Mouse (Mus musculus) CH12.LX (cell line): ENCODE results near the gene Gm20388.

Experiments used
- CHD1 ChIP-seq: IDR thresholded peaks from 2 replicates; pipeline ENCODE4 v1.6.1; 2012; ENCODE audit warnings: low read depth, low read length, improper control_type of control experiment, inconsistent platforms
- CTCF ChIP-seq, 2 experiments: IDR thresholded peaks in 1 of 2; conservative IDR thresholded peaks in 1 of 2; 2 replicates each; pipeline ENCODE4 v1.5.1; 2011 to 2012; ENCODE audit warnings: low read depth in 2 of 2, low read length in 2 of 2, improper control_type of control experiment in 1 of 2, inconsistent platforms in 1 of 2, mild to moderate bottlenecking in 1 of 2, moderate library complexity in 1 of 2
- EP300 ChIP-seq: IDR thresholded peaks from 2 replicates; pipeline ENCODE4 v1.6.1; 2011; ENCODE audit warnings: low read length, improper control_type of control experiment
- MAX ChIP-seq: IDR thresholded peaks from 2 replicates; pipeline ENCODE4 v1.6.1; 2011; ENCODE audit warnings: low read length, improper control_type of control experiment
- MAZ ChIP-seq: IDR thresholded peaks from 2 replicates; pipeline ENCODE4 v1.6.1; 2012; ENCODE audit warnings: low read depth, mild to moderate bottlenecking, inconsistent platforms, low read length, improper control_type of control experiment, moderate library complexity
- MYC ChIP-seq: IDR thresholded peaks from 2 replicates; pipeline ENCODE4 v1.6.1; 2011; ENCODE audit warnings: low read depth, mild to moderate bottlenecking, improper control_type of control experiment, low read length
- NRF1 ChIP-seq: IDR thresholded peaks from 2 replicates; pipeline ENCODE4 v1.6.1; 2014; ENCODE audit warnings: low read depth, mild to moderate bottlenecking, inconsistent platforms, low read length, improper control_type of control experiment, moderate library complexity
- POLR2A ChIP-seq: IDR thresholded peaks from 2 replicates; pipeline ENCODE4 v1.6.1; 2011; ENCODE audit warnings: low read depth, mild to moderate bottlenecking, improper control_type of control experiment, low read length
- SMC3 ChIP-seq: IDR thresholded peaks from 2 replicates; pipeline ENCODE4 v1.6.1; 2011; ENCODE audit warnings: low read depth, low read length, improper control_type of control experiment
- USF1 ChIP-seq: IDR thresholded peaks from 2 replicates; pipeline ENCODE4 v1.6.1; 2014; ENCODE audit warnings: low read depth, mild to moderate bottlenecking, inconsistent platforms, low read length, improper control_type of control experiment
- ZC3H11A ChIP-seq: IDR thresholded peaks from 2 replicates; pipeline ENCODE4 v1.6.1; 2012; ENCODE audit warnings: low read depth, mild to moderate bottlenecking, inconsistent platforms, low read length, improper control_type of control experiment
- ZNF384 ChIP-seq: IDR thresholded peaks from 2 replicates; pipeline ENCODE4 v1.6.1; 2012; ENCODE audit warnings: low read depth, low read length, improper control_type of control experiment, inconsistent platforms

- TF ChIP-seq MYC: no peak
- no peak for TF ChIP-seq MAX
- TF ChIP-seq ZNF384: no peak
- no peak for TF ChIP-seq EP300
- TF ChIP-seq POLR2A: no peak
- TF ChIP-seq ZC3H11A: no peak
- no peak for TF ChIP-seq MAZ
- TF ChIP-seq CTCF (conservative IDR thresholded peaks at IDR 0.05 in 1 of 2, IDR thresholded peaks at IDR 0.05 in 1 of 2; ENCODE audit: low read depth in 2 of 2, low read length in 2 of 2): no peak
- TF ChIP-seq SMC3: no peak
- TF ChIP-seq CHD1: no peak
- no peak for TF ChIP-seq USF1
- TF ChIP-seq NRF1: no peak
These were observed 3228.1 kb downstream of the Gm20388 start for GRCm38 (mm10) chr8:123138741-123139140.
